16 mouse cellular contexts compared by ENCODE assay signal in the genomic region with DNA sequence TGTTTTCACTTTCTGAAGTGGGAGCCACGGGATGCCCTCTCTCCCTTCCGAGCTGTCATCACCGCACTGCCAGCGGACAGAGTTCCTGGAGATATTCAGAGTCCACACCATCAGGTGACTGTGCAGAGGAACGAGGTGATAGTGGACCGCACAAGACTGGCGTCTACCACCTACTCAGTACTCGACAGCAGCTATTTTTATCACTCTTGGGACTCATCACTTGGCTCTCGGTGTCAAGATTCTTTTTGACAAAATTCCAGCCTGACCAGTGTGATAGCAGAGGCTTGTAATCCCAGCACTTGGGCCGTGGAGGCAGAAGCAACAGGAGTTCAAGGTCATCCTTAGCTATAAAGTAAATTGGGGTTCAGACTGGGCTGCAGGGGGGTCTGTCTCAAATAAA. TPM values are rescaled to one million over a fixed set of nuclear protein-coding genes. Genes with fewer than 3 reads are reported as not detected.
"Had no signal": no experiment of that assay in that cellular context is flagged by ENCODE, and none has a peak within 500 bp of the region (broad histone marks: within the 10 kb centered on the region; RNA-seq: fewer than 3 reads in every experiment).

No protein-coding gene starts in this region.

- H3K4me3 ChIP-seq: left cerebral cortex, adult 2 months; liver, embryonic 13.5 days; stomach, embryonic 15.5 days had no signal

- H3K9me3 ChIP-seq: liver, embryonic 13.5 days; stomach, embryonic 15.5 days had no signal

- DNase-seq: kidney, postnatal 10 days; kidney, postnatal 36 days; layer of hippocampus, postnatal 36 days; liver, embryonic 13.5 days; lung, adult 2 months; lung, postnatal 14 days; lung, postnatal 4 days; midbrain, embryonic 14.5 days; right cerebral cortex, postnatal 4 days; spleen, adult 18-20 months; thymus, postnatal 25 days had no signal

- H3K27me3 ChIP-seq: liver, embryonic 13.5 days; stomach, embryonic 15.5 days had no signal

- H3K36me3 ChIP-seq: liver, embryonic 13.5 days; stomach, embryonic 15.5 days had no signal

- H3K9ac ChIP-seq: liver, embryonic 13.5 days; stomach, embryonic 15.5 days had no signal

- H3K27ac ChIP-seq: left cerebral cortex, adult 2 months; liver, embryonic 13.5 days; stomach, embryonic 15.5 days had no signal

- H3K4me1 ChIP-seq: liver, embryonic 13.5 days; stomach, embryonic 15.5 days had no signal

- H3K4me2 ChIP-seq: liver, embryonic 13.5 days; midbrain, embryonic 11.5 days; stomach, embryonic 15.5 days had no signal

RNA-seq across cellular contexts. Expression of gene Dkk3, which starts 9.7 kb away (rescaled TPM):
- total RNA-seq: megakaryocyte progenitor cell, adult 5-6 weeks; megakaryocyte-erythroid progenitor cell, adult 5-6 weeks had no signal
